Mouse (Mus musculus): ENCODE results near the gene Tor4a.

DNA sequence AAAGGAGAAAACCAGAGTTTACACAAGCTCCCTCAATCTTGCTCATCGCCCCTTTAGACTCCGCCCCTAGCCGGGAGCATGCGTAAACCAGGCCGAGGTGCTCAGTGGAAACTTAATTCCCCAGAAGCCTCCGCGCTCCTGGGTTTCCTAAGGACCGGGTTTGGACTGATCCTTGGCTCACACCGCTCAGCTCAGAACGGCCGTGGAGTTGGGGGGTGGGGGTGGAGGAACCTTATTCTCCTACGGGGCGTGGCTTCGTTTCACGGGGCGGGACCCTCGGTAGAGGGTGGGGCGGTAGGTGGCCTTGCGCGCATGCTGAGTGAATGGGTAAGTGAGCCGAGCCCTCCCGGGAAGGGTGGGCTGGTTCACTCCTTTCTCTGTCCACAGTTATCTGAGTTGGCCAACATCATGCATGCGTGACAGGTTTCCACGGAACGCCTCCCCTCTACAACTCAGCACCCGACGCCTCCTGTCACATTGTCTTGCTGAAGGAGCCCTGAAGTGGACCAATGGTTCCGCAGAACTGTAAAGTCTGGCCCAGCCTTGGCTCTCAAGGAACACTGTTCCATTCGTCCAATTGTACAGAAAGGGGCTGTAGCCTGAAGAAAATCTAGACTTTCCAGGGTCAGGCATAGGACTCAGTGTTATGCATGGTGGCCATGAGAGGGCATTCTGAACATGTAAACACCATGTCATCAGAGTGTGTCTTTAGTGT is 44.2 kb upstream of the Tor4a start:
- TF ChIP-seq SIN3A (IDR thresholded peaks at IDR 0.05; ENCODE audit: low read length) (no peak), CTCF (conservative IDR thresholded peaks at IDR 0.05 in 1 of 2, IDR thresholded peaks at IDR 0.05 in 1 of 2; ENCODE audit: low read depth in 2 of 2, low read length in 2 of 2) (no peak), ZNF384 (IDR thresholded peaks at IDR 0.05; ENCODE audit: low read depth, low read length) (no peak)
